Mouse (Mus musculus): ENCODE measurements around the gene Ddhd1. TPM values are rescaled to one million over a fixed set of nuclear protein-coding genes. Genes with fewer than 3 reads are reported as not detected.
"Not testable (repeated sequence)": the region's sequence is repeated elsewhere in the genome, so short reads cannot be mapped to it uniquely, and the experiment has no call there.

Ddhd1 gene
- polyA plus RNA-seq, 1 experiment = 37.6 TPM

- TF ChIP-seq POLR2A (IDR thresholded peaks at IDR 0.05; ENCODE audit: insufficient read depth, low read length) (no peak), EP300 (IDR thresholded peaks at IDR 0.05; ENCODE audit: insufficient read depth, low read depth, low read length) (no peak), CTCF (IDR thresholded peaks at IDR 0.05; ENCODE audit: low read depth, low read length) (no peak)
- Histone ChIP-seq H3K27me3 (ENCODE audit: control insufficient read depth, insufficient read depth, low read length, poor library complexity, severe bottlenecking) (no peaks in the 10 kb centered on the region), H3K4me3 (ENCODE audit: low read depth, low read length) (no peak overlapping the region), H3K9me3 (replicated peaks; ENCODE audit: control insufficient read depth, insufficient read depth, low read length, poor library complexity, severe bottlenecking) (no peaks in the 10 kb centered on the region), H3K9ac (ENCODE audit: low read depth, poor library complexity, severe bottlenecking) (no peak overlapping the region), H3K36me3 (ENCODE audit: control insufficient read depth, insufficient read depth, low read length, poor library complexity, severe bottlenecking) (no peaks in the 10 kb centered on the region), H3K4me1 (ENCODE audit: control insufficient read depth, insufficient read depth, low read length) (no peaks in the 10 kb centered on the region), H3K27ac (ENCODE audit: insufficient read depth, low read length) (no peak overlapping the region)
Observed at GRCm38 (mm10) chr14:45588403-45588802, 69.5 kb downstream of the Ddhd1 start.

- no peak overlapping the region for H3K4me3 ChIP-seq (ENCODE audit: low read depth, low read length)
- H3K9me3 ChIP-seq (replicated peaks; ENCODE audit: control insufficient read depth, insufficient read depth, low read length, poor library complexity, severe bottlenecking) = no peaks in the 10 kb centered on the region
- no peak overlapping the region for H3K27ac ChIP-seq (ENCODE audit: insufficient read depth, low read length)
- H3K36me3 ChIP-seq (ENCODE audit: control insufficient read depth, insufficient read depth, low read length, poor library complexity, severe bottlenecking) = no peaks in the 10 kb centered on the region
- no peak overlapping the region for H3K9ac ChIP-seq (ENCODE audit: low read depth, poor library complexity, severe bottlenecking)
- no peaks in the 10 kb centered on the region for H3K4me1 ChIP-seq (ENCODE audit: control insufficient read depth, insufficient read depth, low read length)
- TF ChIP-seq EP300 (IDR thresholded peaks at IDR 0.05; ENCODE audit: insufficient read depth, low read depth, low read length) (no peak), CTCF (IDR thresholded peaks at IDR 0.05; ENCODE audit: low read depth, low read length) (no peak), POLR2A (IDR thresholded peaks at IDR 0.05; ENCODE audit: insufficient read depth, low read length) (no peak)
- no peaks in the 10 kb centered on the region for H3K27me3 ChIP-seq (ENCODE audit: control insufficient read depth, insufficient read depth, low read length, poor library complexity, severe bottlenecking)
Observed at GRCm38 (mm10) chr14:45587536-45587935, 70.4 kb downstream of the Ddhd1 start.

GRCm38 (mm10) chr14:45583494-45584027 lies 74.4 kb downstream of the Ddhd1 start:
- no peaks in the 10 kb centered on the region for H3K9me3 ChIP-seq (replicated peaks; ENCODE audit: control insufficient read depth, insufficient read depth, low read length, poor library complexity, severe bottlenecking)
- no peak overlapping the region for H3K9ac ChIP-seq (ENCODE audit: low read depth, poor library complexity, severe bottlenecking)
- H3K4me1 ChIP-seq (ENCODE audit: control insufficient read depth, insufficient read depth, low read length) = no peaks in the 10 kb centered on the region
- TF ChIP-seq CTCF (IDR thresholded peaks at IDR 0.05; ENCODE audit: low read depth, low read length) (no peak), POLR2A (IDR thresholded peaks at IDR 0.05; ENCODE audit: insufficient read depth, low read length) (no peak), EP300 (IDR thresholded peaks at IDR 0.05; ENCODE audit: insufficient read depth, low read depth, low read length) (no peak)
- H3K27ac ChIP-seq (ENCODE audit: insufficient read depth, low read length) = no peak overlapping the region
- H3K36me3 ChIP-seq (ENCODE audit: control insufficient read depth, insufficient read depth, low read length, poor library complexity, severe bottlenecking) = no peaks in the 10 kb centered on the region
- H3K4me3 ChIP-seq (ENCODE audit: low read depth, low read length) = no peak overlapping the region
- H3K27me3 ChIP-seq (ENCODE audit: control insufficient read depth, insufficient read depth, low read length, poor library complexity, severe bottlenecking) = no peaks in the 10 kb centered on the region

- H3K27me3 ChIP-seq (ENCODE audit: control insufficient read depth, insufficient read depth, low read length, poor library complexity, severe bottlenecking); H3K27ac ChIP-seq (ENCODE audit: insufficient read depth, low read length); H3K9ac ChIP-seq (ENCODE audit: low read depth, poor library complexity, severe bottlenecking); H3K4me1 ChIP-seq (ENCODE audit: control insufficient read depth, insufficient read depth, low read length); H3K36me3 ChIP-seq (ENCODE audit: control insufficient read depth, insufficient read depth, low read length, poor library complexity, severe bottlenecking); H3K9me3 ChIP-seq (replicated peaks; ENCODE audit: control insufficient read depth, insufficient read depth, low read length, poor library complexity, severe bottlenecking); H3K4me3 ChIP-seq (ENCODE audit: low read depth, low read length): not testable (repeated sequence)
Observed at GRCm38 (mm10) chr14:45580923-45581827, 76.8 kb downstream of the Ddhd1 start.

- Histone ChIP-seq H3K27me3 (ENCODE audit: control insufficient read depth, insufficient read depth, low read length, poor library complexity, severe bottlenecking) (no peaks in the 10 kb centered on the region), H3K9me3 (replicated peaks; ENCODE audit: control insufficient read depth, insufficient read depth, low read length, poor library complexity, severe bottlenecking) (no peaks in the 10 kb centered on the region), H3K4me1 (ENCODE audit: control insufficient read depth, insufficient read depth, low read length) (peaks cover 1% of the 10 kb centered on the region), H3K36me3 (ENCODE audit: control insufficient read depth, insufficient read depth, low read length, poor library complexity, severe bottlenecking) (no peaks in the 10 kb centered on the region), H3K9ac (ENCODE audit: low read depth, poor library complexity, severe bottlenecking) (0 out of 2 replicates have a peak overlapping the region, but pooled peaks have one; percentile 1), H3K27ac (ENCODE audit: insufficient read depth, low read length) (no peak overlapping the region), H3K4me3 (ENCODE audit: low read depth, low read length) (peak overlapping the region; percentile 43)
- TF ChIP-seq CTCF (IDR thresholded peaks at IDR 0.05; ENCODE audit: low read depth, low read length) = peak; percentile 60
- TF ChIP-seq EP300 (IDR thresholded peaks at IDR 0.05; ENCODE audit: insufficient read depth, low read depth, low read length) = no peak
- no peak for TF ChIP-seq POLR2A (IDR thresholded peaks at IDR 0.05; ENCODE audit: insufficient read depth, low read length)
Observed at GRCm38 (mm10) chr14:45566066-45566937, 91.6 kb downstream of the Ddhd1 start.
